Mouse (Mus musculus): ENCODE data around the gene Car8. TPM values are rescaled to one million over a fixed set of nuclear protein-coding genes. Genes with fewer than 3 reads are reported as not detected.
A peak's percentile ranks its signal among the peaks of the same experiment; 100 is the strongest.

Car8 gene
- 3.2 and 4.3 TPM in 2 replicates for polyA plus RNA-seq (2015; fragmentation: Nextera tagmentation; extraction: Ambion mirVana)

DNA sequence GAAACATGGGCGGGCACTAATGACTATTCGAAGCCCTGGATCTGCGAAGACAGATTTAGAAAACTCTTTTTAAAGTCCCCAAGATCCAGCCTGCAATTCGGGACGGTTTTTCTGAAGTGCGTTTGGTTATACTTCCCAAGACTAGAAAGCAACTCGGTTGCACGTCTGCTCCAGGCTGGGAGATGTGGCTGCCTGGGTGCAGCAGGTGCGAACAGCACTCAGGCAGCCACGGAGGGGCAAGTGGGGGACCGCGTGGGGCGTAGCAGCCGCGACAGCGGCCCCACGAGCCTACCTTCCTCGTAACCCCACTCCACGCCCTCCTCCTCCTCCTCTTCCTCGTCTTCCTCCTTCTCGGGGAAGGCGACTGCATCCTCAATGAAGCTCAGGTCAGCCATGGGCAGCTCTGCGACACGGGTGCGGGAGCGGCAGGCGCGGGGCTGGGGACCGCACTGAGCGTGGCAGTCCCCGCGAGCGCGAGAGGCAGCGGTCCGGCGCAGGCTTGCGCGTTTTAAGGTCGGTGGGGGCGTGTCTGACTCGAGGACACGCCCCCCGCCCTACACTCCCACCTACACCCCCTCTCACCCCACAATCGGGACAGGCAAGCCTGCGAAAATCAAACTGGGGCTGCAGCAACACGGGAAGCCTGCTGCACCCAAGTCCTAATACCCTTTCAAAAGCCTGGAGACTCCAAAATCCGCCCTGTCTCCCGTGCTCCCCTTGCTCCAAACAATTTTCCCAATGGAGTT, at the start of gene Car8:
Car8 (minus strand) TSS at position 482 of the 746 bp plus-strand sequence.
- Histone ChIP-seq H3K4me2 (replicated peaks) (peak within 1 kb of the TSS; percentile 91), H3K4me1 (0 out of 2 replicates have a peak, but pooled peaks cover 2% of the 10 kb centered on the region), H3K9ac (peak within 1 kb of the TSS; percentile 63), H3K27ac (no peak within 1 kb of the TSS), H3K4me3 (peak within 1 kb of the TSS; percentile 58), H3K9me3 (no peaks in the 10 kb centered on the region), H3K27me3 (no peaks in the 10 kb centered on the region), H3K36me3 (no peaks in the 10 kb centered on the region)
- ATAC-seq (ENCODE audit: low FRiP score, low read depth): peak; percentile 93
- WGBS: 2% methylated on average over 49 of the region's 49 CpGs

DNA sequence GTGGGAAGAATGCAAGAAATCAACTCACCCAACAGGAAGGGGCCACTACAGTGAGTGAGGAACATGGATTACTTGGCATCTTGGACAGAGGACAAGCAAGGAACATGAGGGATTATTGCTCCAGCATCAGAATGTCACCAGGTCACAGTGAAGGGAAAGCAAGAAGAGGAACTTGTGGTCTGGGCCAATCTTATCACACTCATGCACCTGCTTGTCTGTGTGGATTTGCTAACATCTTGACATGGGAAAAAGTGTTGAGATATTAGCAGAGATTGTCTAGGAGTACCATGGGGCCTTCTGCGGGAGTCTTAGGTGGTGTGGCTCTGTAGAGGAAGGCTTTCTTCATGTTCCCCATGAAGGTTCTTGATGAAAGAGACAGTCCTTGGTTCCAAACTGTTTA, 46.1 kb upstream of the Car8 start:
- ATAC-seq (ENCODE audit: low FRiP score, low read depth): no peak
- Histone ChIP-seq H3K36me3 (no peaks in the 10 kb centered on the region), H3K9me3 (no peaks in the 10 kb centered on the region), H3K4me2 (replicated peaks) (no peak overlapping the region), H3K4me1 (no peaks in the 10 kb centered on the region), H3K27ac (no peak overlapping the region), H3K27me3 (no peaks in the 10 kb centered on the region), H3K9ac (no peak overlapping the region), H3K4me3 (no peak overlapping the region)
- 91% methylated on average over 1 of the region's 1 CpGs for WGBS

DNA sequence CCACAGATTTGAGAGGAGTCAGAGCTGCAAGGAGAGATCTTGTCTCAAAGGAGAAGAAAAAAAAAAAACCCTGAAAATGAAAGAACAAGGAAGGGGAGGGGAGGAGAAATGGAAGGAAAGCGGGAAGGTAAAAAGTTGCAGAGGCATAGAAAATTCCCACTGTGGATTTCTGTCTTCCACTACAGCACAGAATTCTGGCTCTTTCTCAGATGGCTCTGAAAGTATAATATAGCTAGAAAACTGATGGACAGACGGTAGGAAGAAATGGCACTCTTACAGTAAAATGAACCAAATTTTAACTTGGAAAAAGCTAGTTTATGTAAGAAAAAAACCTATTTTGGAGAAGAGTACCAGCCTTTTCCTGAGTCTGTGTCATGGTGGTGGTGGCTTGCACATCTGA, 39.3 kb upstream of the Car8 start:
- H3K36me3 ChIP-seq: no peaks in the 10 kb centered on the region
- H3K27ac ChIP-seq: no peak overlapping the region
- H3K4me3 ChIP-seq: no peak overlapping the region
- no peak overlapping the region for H3K4me2 ChIP-seq (replicated peaks)
- H3K27me3 ChIP-seq: no peaks in the 10 kb centered on the region
- H3K9me3 ChIP-seq: no peaks in the 10 kb centered on the region; the same call in 1 of the 2 replicates
- 82% methylated on average over 2 of the region's 2 CpGs for WGBS
- no peak overlapping the region for H3K9ac ChIP-seq
- H3K4me1 ChIP-seq: no peaks in the 10 kb centered on the region
- ATAC-seq (ENCODE audit: low FRiP score, low read depth): no peak

DNA sequence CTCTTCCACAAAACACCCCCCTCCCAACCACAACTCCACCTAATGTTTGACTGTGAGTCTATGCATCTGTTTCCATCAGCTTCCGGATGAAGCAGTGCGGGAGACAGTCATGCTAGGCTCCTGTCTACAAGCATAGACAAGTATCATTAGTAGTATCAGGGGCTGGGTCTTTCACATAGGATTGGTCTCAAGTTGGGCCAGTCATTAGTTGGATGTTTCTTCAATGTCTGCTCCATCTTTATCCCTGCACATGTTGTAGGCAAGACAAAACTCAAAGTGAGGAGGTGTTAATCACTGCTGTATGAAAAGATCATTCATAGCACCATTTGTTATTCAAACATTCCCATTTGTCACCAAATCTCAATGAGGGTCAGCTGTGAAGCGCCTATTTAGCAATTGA, 11.0 kb upstream of the Car8 start:
- no peak for ATAC-seq (ENCODE audit: low FRiP score, low read depth)
- no peak overlapping the region for H3K27ac ChIP-seq
- 88% methylated on average over 3 of the region's 3 CpGs for WGBS
- no peak overlapping the region for H3K4me3 ChIP-seq
- no peak overlapping the region for H3K4me2 ChIP-seq (replicated peaks)
- no peaks in the 10 kb centered on the region for H3K27me3 ChIP-seq
- H3K9me3 ChIP-seq: no peaks in the 10 kb centered on the region; the same call in 1 of the 2 replicates
- H3K4me1 ChIP-seq: no peaks in the 10 kb centered on the region
- H3K36me3 ChIP-seq: no peaks in the 10 kb centered on the region
- H3K9ac ChIP-seq: no peak overlapping the region

DNA sequence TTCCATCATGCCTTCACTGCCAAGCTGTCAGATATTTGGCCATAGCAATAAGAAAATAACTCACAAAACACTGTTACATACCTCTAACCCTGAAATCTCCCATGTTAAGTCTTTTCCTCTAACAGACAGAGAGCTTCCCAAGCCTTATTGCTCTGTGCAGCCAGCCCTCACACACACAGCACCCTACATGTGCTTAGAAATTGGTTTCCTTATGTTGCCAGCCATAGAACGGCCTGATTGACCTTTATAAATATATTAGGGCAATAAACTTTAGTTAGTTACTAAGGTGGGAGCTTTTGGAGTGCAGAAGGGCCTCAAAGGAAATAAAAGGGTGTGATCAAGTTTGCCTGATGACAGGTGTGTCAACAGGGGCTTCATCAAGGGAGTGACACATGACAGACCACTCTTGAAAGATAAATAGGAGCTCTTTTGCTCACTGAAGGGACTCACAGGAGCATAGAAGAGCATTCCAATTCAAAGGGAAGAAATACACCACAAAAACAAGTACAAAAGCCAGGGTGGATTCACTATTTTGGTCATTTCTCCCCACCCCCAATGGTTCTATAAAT, 6.7 kb upstream of the Car8 start:
- H3K9ac ChIP-seq: no peak overlapping the region
- no peak overlapping the region for H3K27ac ChIP-seq
- H3K36me3 ChIP-seq: no peaks in the 10 kb centered on the region
- no peaks in the 10 kb centered on the region; the same call in 1 of the 2 replicates for H3K9me3 ChIP-seq
- no peak for ATAC-seq (ENCODE audit: low FRiP score, low read depth)
- no peaks in the 10 kb centered on the region for H3K27me3 ChIP-seq
- WGBS: 8% methylated on average over 1 of the region's 1 CpGs
- H3K4me2 ChIP-seq (replicated peaks): no peak overlapping the region
- no peak overlapping the region for H3K4me3 ChIP-seq
- H3K4me1 ChIP-seq: no peaks in the 10 kb centered on the region

DNA sequence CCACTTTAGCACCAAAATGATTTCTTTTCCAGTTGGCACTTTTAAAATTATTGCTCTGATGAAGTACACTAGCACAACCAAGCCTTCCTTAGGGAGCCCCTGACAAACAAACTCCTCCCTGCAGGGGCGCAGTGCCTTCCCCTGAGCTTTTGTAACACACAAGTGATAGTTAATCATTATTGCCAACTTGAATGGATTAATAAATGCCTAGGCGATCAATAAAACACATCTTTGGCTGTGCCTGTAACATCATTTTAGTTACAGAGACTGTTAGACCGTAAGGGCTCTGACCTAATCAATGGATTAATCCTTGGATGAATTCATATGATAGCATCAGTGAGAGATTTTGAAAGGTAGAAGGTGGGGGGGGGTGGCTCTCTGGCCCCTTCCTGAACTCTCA, 6.2 kb upstream of the Car8 start:
- ATAC-seq (ENCODE audit: low FRiP score, low read depth): no peak

DNA sequence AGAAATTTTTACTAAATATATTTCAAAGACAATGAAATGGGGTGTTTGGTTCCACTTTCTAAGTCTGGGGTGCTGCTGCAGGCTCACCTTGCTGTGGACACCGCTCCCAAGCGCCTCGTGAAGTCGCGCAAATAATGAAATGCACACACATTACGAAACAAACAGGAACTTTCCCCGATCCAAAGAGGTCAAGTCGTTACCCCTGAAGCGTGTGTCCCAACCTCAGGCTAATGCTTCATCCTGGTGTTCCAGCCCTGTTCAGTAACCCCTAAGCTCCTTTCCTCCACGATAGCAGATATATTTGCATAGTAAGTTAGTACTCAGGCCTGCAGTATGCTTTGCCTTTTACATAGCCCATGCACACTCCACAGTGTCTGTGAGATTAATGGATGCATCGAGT, 858 bp upstream of the Car8 start:
- ATAC-seq (ENCODE audit: low FRiP score, low read depth): no peak
- Histone ChIP-seq H3K9ac (no peak overlapping the region), H3K4me3 (0 out of 2 replicates have a peak overlapping the region, but pooled peaks have one; percentile 58), H3K27me3 (no peaks in the 10 kb centered on the region), H3K4me2 (replicated peaks) (no peak overlapping the region; the same call in 1 of the 2 replicates), H3K36me3 (no peaks in the 10 kb centered on the region), H3K27ac (no peak overlapping the region), H3K4me1 (0 out of 2 replicates have a peak, but pooled peaks cover 2% of the 10 kb centered on the region), H3K9me3 (no peaks in the 10 kb centered on the region)
- WGBS: 48% methylated on average over 11 of the region's 11 CpGs

More for the DNA sequence above, 6.2 kb upstream of the Car8 start:
- Histone ChIP-seq H3K4me2 (replicated peaks) (no peak overlapping the region), H3K4me3 (no peak overlapping the region), H3K9me3 (no peaks in the 10 kb centered on the region; the same call in 1 of the 2 replicates), H3K27ac (no peak overlapping the region), H3K9ac (no peak overlapping the region), H3K36me3 (no peaks in the 10 kb centered on the region), H3K4me1 (no peaks in the 10 kb centered on the region), H3K27me3 (no peaks in the 10 kb centered on the region)
- WGBS: 84% methylated on average over 3 of the region's 3 CpGs

DNA sequence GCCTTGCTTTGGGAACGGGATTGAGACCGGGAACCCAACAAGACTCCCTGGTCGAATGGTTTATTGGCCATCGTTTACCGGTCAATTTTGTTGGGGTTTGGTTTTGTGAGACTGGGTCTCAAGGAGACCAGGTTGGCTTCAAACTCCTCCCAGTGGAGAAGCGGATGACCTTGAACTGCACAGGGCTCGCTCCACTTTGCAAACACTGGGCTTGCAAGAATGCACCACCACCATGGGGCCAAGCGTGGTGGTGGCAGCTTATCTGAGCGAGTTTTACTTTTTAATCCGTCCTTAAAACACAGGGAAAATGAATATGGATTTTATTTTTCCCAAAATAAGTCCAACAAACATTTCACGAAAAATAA, 447 bp upstream of the Car8 start:
- Histone ChIP-seq H3K27ac (no peak overlapping the region), H3K4me1 (0 out of 2 replicates have a peak, but pooled peaks cover 2% of the 10 kb centered on the region), H3K4me3 (peak overlapping the region; percentile 58), H3K36me3 (no peaks in the 10 kb centered on the region), H3K9ac (peak overlapping the region; percentile 63), H3K27me3 (no peaks in the 10 kb centered on the region), H3K4me2 (replicated peaks) (peak overlapping the region; percentile 91), H3K9me3 (no peaks in the 10 kb centered on the region)
- ATAC-seq (ENCODE audit: low FRiP score, low read depth): 0 out of 2 replicates have a peak, but pooled peaks have one; percentile 63
- 18% methylated on average over 11 of the region's 11 CpGs for WGBS

DNA sequence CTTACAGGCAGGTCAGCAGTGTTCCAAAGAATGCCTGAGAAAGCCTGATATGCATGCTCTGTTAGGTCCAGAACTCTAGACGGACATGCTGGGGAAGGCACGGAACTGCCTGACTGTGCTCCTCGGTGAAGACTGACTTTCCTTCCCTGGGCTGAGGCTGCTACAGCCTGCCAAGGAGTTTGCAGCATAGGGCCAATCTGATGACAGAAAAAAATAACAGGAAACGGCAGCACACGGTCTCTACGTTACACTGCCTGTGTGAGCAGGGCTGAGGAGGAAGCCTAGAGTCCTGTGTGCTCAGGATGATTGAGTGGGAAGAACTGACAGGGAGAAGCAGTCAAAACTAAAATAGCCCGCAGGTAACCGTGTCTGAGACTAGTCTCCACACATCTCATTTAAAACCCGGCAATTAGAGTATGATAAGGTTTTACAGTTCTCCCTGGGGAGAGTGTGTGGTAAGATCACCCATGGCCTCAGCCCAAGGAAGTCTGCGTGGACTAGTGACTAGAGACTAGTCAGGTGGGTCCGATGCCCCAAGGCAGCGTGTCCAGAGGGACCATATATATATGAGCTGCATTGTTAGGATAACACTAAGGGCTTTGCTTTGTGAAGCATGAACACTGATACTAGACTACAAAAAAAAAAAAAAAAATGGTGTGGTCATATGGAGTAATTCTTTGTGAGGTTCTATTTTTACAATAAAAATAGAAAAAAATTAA, 6.3 kb downstream of the Car8 start:
- H3K9ac ChIP-seq: no peak overlapping the region
- H3K27ac ChIP-seq: no peak overlapping the region; the same call in 1 of the 2 replicates
- H3K4me1 ChIP-seq: no peaks in the 10 kb centered on the region
- H3K27me3 ChIP-seq: no peaks in the 10 kb centered on the region
- ATAC-seq (ENCODE audit: low FRiP score, low read depth): no peak
- no peaks in the 10 kb centered on the region for H3K9me3 ChIP-seq
- 68% methylated on average over 12 of the region's 12 CpGs for WGBS
- H3K4me3 ChIP-seq: no peak overlapping the region
- H3K4me2 ChIP-seq (replicated peaks): no peak overlapping the region
- no peaks in the 10 kb centered on the region for H3K36me3 ChIP-seq

DNA sequence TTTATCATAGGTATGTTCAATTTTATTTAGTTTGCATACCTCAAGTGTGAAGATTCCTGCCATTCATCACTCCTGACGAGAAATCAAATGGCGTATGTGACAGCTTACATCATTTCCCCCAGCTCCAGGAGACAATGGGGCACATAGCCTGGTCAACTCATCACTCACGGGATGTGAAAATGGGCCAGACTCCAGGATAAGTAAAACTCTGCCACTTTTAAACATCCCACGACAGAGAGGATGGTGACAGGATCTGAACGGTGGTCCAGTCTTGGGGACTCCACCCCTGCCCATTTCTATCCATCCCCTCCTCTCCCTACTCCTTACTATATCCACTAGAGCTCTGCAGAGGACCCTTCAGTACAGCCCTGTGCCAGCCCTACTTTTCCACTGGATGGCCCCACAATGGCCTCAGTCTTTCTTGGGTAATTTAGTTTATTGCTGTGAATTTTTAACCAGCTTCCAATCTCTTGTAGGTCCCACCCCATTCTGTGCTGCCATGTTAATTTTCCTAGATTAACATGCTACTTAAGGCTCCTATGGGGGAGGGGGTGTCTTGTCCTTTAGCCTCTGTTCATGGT, 7.5 kb downstream of the Car8 start:
- H3K4me2 ChIP-seq (replicated peaks): no peak overlapping the region
- H3K36me3 ChIP-seq: no peaks in the 10 kb centered on the region
- H3K9ac ChIP-seq: no peak overlapping the region
- H3K9me3 ChIP-seq: no peaks in the 10 kb centered on the region
- H3K4me3 ChIP-seq: no peak overlapping the region
- H3K27me3 ChIP-seq: no peaks in the 10 kb centered on the region
- H3K4me1 ChIP-seq: no peaks in the 10 kb centered on the region
- H3K27ac ChIP-seq: no peak overlapping the region
- 80% methylated on average over 5 of the region's 5 CpGs for WGBS
- no peak for ATAC-seq (ENCODE audit: low FRiP score, low read depth)

DNA sequence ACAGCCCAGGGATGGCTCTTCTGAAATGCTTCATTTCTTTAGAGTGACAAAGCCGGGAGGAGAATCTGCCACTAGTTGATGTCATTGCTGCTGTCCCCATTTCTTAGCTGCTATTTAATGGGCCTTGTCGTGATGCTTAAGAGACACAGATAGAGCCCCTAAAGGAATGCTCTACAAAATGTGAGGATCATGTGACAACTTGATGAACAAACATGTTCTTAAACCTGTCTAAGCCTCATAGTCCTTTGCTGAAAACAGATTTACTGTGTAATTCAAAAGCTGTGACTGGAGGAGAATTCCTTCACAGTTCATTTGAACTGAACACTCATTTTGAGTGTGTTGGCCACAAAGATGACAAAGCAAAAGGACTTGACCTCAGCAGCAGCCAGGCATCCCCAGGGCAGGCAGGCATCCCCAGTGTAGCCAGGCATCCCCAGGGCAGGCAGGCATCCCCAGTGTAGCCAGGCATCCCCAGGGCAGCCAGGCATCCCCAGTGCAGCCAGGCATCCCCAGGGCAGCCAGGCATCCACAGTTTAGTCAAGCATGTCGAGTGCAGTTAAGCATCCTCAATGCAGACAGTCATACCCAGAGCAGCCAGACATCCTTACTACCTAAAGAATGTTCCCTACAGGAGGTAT, 9.1 kb downstream of the Car8 start:
- whole genome bisulfite sequencing: 76% methylated on average over 3 of the region's 3 CpGs
- no peaks in the 10 kb centered on the region for H3K36me3 ChIP-seq
- no peak overlapping the region for H3K27ac ChIP-seq
- ATAC-seq (ENCODE audit: low FRiP score, low read depth): no peak
- H3K4me3 ChIP-seq: no peak overlapping the region
- H3K9ac ChIP-seq: no peak overlapping the region
- no peaks in the 10 kb centered on the region for H3K4me1 ChIP-seq
- H3K27me3 ChIP-seq: no peaks in the 10 kb centered on the region
- no peaks in the 10 kb centered on the region for H3K9me3 ChIP-seq
- H3K4me2 ChIP-seq (replicated peaks): no peak overlapping the region

All from limb, embryonic 13.5 days (tissue).